Mouse (Mus musculus): ENCODE data around the gene Hdgf.
"Not testable (repeated sequence)": the region's sequence is repeated elsewhere in the genome, so short reads cannot be mapped to it uniquely, and the experiment has no call there.

Gene Hdgf

GRCm38 (mm10) chr3:87905880-87906485 lies at the start of gene Hdgf:
TSS of gene Hdgf (plus strand) at chr3:87906321.
- DNase-seq (ENCODE audit: low spot score) = peak; percentile 94

- no peak for DNase-seq (ENCODE audit: low spot score)
Measured at GRCm38 (mm10) chr3:87857666-87858065, 48.5 kb upstream of the Hdgf start.

- DNase-seq (ENCODE audit: low spot score) = peak; percentile 67
Measured at GRCm38 (mm10) chr3:87859813-87860212, 46.3 kb upstream of the Hdgf start.

GRCm38 (mm10) chr3:87864111-87864510 lies 42.0 kb upstream of the Hdgf start:
- not testable (repeated sequence) for DNase-seq (ENCODE audit: low spot score)

GRCm38 (mm10) chr3:87877730-87878129 lies 28.4 kb upstream of the Hdgf start:
- no peak for DNase-seq (ENCODE audit: low spot score)

- no peak for DNase-seq (ENCODE audit: low spot score)
Measured at GRCm38 (mm10) chr3:87884291-87884690, 21.8 kb upstream of the Hdgf start.

- peak; percentile 42 for DNase-seq (ENCODE audit: low spot score)
Measured at GRCm38 (mm10) chr3:87884708-87885251, 21.3 kb upstream of the Hdgf start.

GRCm38 (mm10) chr3:87885281-87886003 lies 20.7 kb upstream of the Hdgf start, which contains the start of gene Prcc:
TSS of gene Prcc (minus strand) at chr3:87885608.
- DNase-seq (ENCODE audit: low spot score) = peak; percentile 89

GRCm38 (mm10) chr3:87886004-87886365 lies 20.1 kb upstream of the Hdgf start:
- peak; percentile 33 for DNase-seq (ENCODE audit: low spot score)

GRCm38 (mm10) chr3:87886416-87886815 lies 19.7 kb upstream of the Hdgf start:
- DNase-seq (ENCODE audit: low spot score) = no peak

- DNase-seq (ENCODE audit: low spot score) = not testable (repeated sequence)
Measured at GRCm38 (mm10) chr3:87887400-87887799, 18.7 kb upstream of the Hdgf start.

- no peak for DNase-seq (ENCODE audit: low spot score)
Measured at GRCm38 (mm10) chr3:87891481-87891880, 14.6 kb upstream of the Hdgf start.

- DNase-seq (ENCODE audit: low spot score) = no peak
Measured at GRCm38 (mm10) chr3:87893367-87893905, 12.7 kb upstream of the Hdgf start.

GRCm38 (mm10) chr3:87899266-87899665 lies 6.9 kb upstream of the Hdgf start:
- DNase-seq (ENCODE audit: low spot score) = no peak

- DNase-seq (ENCODE audit: low spot score) = no peak
Measured at GRCm38 (mm10) chr3:87899776-87900175, 6.3 kb upstream of the Hdgf start.

- DNase-seq (ENCODE audit: low spot score) = no peak
Measured at GRCm38 (mm10) chr3:87901036-87901624, 5.0 kb upstream of the Hdgf start.

GRCm38 (mm10) chr3:87901959-87902358 lies 4.2 kb upstream of the Hdgf start:
- not testable (repeated sequence) for DNase-seq (ENCODE audit: low spot score)

GRCm38 (mm10) chr3:87903821-87904220 lies 2.3 kb upstream of the Hdgf start:
- DNase-seq (ENCODE audit: low spot score) = no peak

- DNase-seq (ENCODE audit: low spot score) = peak; percentile 39
Measured at GRCm38 (mm10) chr3:87906601-87906980, 470 bp downstream of the Hdgf start.

GRCm38 (mm10) chr3:87906981-87907857 lies 1.1 kb downstream of the Hdgf start:
- peak; percentile 70 for DNase-seq (ENCODE audit: low spot score)

- no peak for DNase-seq (ENCODE audit: low spot score)
Measured at GRCm38 (mm10) chr3:87907906-87908305, 1.8 kb downstream of the Hdgf start.

- no peak for DNase-seq (ENCODE audit: low spot score)
Measured at GRCm38 (mm10) chr3:87909381-87909780, 3.3 kb downstream of the Hdgf start.

Measured in urinary bladder, postnatal 14 days (tissue).